Mouse (Mus musculus) heart, postnatal 36 days (tissue): ENCODE data around the gene Nampt. TPM values are rescaled to one million over a fixed set of nuclear protein-coding genes. Genes with fewer than 3 reads are reported as not detected.
A peak's percentile ranks its signal among the peaks of the same experiment; 100 is the strongest.

ENCODE experiments used
- DNase-seq, 2 experiments: peaks; one replicate each; pipeline ENCODE4 v3.0.0; 2021 to 2022
- intact Hi-C: fragments of 180-260 bp; cut with DNase I; formaldehyde crosslinking; loops from one replicate; pipeline ENCODE4 v1.15.1; 2025
- total RNA-seq, 2 experiments: library from RNA; stranded (reverse); gene quantifications; 2 replicates each; pipeline ENCODE4 v1.2.3; 2021

The Nampt gene
- total RNA-seq, 2 experiments from 2014 or later: 130 to 142 TPM

DNA sequence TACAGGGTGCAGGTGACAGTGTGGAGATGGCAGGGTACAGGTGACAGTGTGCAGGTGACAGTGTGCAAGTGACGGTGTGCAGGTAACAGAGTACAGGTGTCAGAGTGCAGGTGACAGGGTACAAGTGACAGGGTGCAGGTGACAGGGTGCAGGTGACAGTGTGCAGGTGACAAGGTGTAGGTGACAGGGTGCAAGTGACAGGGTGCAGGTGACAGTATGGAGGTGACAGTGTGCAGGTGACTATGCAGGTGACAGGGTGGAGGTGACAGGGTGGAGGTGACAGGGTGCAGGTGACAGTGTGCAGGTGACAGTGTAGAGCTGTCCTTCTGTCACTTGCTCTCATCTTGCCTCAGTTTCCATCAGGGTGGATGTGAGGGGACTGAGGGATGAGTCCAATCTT, 76.5 kb downstream of the Nampt start:
- DNase-seq: no peak
- intact Hi-C loops: loop anchor here (5.0 kb wide), 3 partner anchors 74 to 519 kb away; partner anchors contain the start of gene Ccdc71l

DNA sequence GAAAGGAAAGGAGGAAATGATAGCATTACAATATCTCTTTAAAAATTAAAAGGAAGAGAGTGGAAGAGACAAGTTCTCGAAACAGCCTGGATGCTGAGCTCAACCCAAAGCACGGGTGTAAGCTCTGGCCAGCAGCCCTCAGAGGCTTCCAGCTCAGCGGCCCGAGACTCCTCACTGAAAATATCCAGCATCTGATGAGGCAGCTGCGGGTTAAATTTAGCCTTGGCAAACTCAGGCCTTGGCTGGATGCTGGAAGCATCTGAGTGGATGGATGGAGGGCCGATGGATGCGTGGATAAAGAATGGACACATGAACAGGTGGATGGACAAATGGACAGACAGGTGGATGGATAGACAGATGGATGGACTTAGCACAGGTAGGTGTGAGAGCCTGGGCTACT, 77.2 kb downstream of the Nampt start:
- intact Hi-C loops: loop anchor here (5.0 kb wide), 3 partner anchors 74 to 519 kb away; partner anchors contain the start of gene Ccdc71l
- DNase-seq: peak; percentile 42 to 51

DNA sequence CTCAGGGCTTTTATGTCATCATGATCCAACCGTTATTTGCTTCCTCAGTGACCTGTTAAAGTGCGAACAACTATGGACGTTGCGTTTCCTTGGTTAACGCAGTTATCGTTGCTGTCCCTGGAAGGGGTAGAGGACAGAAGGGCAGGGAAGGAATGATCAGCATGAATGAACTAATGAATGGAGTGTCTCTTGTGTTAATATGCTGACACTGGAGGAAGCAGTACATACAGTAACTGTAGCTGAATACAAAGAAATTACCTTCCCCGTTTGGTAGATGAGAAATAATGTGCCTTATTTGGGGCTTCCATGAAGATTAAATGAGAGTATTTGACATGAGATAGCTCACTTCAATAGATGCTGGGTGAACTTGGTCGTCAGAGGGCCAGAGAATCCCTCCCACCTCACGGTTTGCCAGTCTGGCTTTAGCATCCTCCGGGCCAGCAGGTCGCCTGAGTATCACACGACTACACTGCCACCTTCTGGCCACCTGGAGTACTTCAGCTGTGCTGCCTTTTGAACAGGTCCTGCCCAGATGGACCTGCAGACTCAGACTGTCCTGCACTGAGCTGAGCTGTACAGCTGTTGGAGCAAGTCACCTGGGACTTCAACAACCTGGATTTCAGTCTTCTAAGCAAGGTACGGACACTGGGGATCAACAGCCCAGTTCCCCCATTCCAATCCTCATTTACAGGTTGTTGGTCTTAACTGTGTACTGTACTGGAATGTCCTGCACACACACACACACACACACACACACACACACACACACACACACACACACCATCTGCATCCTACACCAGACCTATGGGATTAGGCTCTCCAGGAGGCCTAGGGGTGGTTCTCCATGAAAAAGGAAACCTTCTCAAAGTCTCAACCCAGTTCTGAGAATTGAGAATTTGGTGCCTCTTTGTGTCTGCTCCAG, 78.1 kb downstream of the Nampt start:
- intact Hi-C loops: loop anchor here (1.0 to 5.0 kb wide), 5 partner anchors 75 to 605 kb away; partner anchors contain the start of gene Ccdc71l
- peak; percentile 89 to 94 for DNase-seq

DNA sequence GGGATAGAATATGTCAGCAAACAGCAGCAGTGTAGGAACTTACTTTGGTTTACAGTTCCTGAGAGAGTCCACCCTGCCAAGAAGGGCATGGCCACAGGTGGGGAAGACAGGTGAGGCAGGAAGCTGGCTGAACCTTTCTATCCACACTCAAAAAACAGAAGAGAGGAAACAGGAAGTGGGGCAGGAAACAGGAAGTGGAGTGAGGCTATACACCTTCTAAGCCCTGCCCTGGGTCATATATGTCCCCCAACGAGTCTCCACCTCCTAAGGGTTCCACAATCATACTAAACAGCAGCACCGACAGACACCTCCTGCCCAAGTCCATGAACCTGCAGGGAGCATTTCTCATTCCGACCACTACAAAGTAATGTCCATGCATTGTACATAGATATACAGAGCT, 81.7 kb downstream of the Nampt start:
- no peak for DNase-seq

More for the DNA sequence above, 81.7 kb downstream of the Nampt start:
- intact Hi-C loops: no loop called here

Other genes with a start within 250 kb of the Nampt start
- gene Sypl, start 134.3 kb downstream of the Nampt start, total RNA-seq: 10 to 100 TPM; 87.0 to 90.2 TPM